18 mouse cellular contexts compared by ENCODE assay signal in genomic region chr1:82608646-82609262, GRCm38 (mm10). TPM values are rescaled to one million over a fixed set of nuclear protein-coding genes. Genes with fewer than 3 reads are reported as not detected.
DNase-seq lines count a peak whose midpoint lies in the region; ATAC-seq and TF ChIP-seq lines count a peak whose summit lies in the region.
"Had no signal": no experiment of that assay in that cellular context is flagged by ENCODE, and none has a peak within 500 bp of the region (broad histone marks: within the 10 kb centered on the region; RNA-seq: fewer than 3 reads in every experiment).

No protein-coding gene starts in this region.

- intact Hi-C loops in left cerebral cortex, adult 2 months (cut with DNase I), result no loop called here

- 64% methylated on average over 9 of the region's 9 CpGs for WGBS in heart, embryonic 11.5 days (ENCODE audit: insufficient replicate concordance)

- no peaks in the 10 kb centered on the region for H3K27me3 ChIP-seq in heart, embryonic 11.5 days (ENCODE audit: control insufficient read depth, insufficient read depth, low read length)
- H3K27me3 ChIP-seq: embryonic facial prominence, embryonic 12.5 days had no signal

- H3K9ac ChIP-seq in heart, embryonic 11.5 days (ENCODE audit: low read depth, low read length), result no peak overlapping the region
- H3K9ac ChIP-seq: embryonic facial prominence, embryonic 12.5 days; liver, embryonic 14.5 days had no signal

- no peak overlapping the region for H3K4me2 ChIP-seq in heart, embryonic 11.5 days
- H3K4me2 ChIP-seq: embryonic facial prominence, embryonic 12.5 days had no signal

- no peaks in the 10 kb centered on the region for H3K36me3 ChIP-seq in heart, embryonic 11.5 days (ENCODE audit: control insufficient read depth, insufficient read depth, low read length)
- H3K36me3 ChIP-seq: embryonic facial prominence, embryonic 12.5 days had no signal

- no peak overlapping the region for H3K4me3 ChIP-seq in heart, embryonic 11.5 days (ENCODE audit: low read depth, low read length)
- no peak overlapping the region for H3K4me3 ChIP-seq in left cerebral cortex, adult 2 months
- H3K4me3 ChIP-seq: embryonic facial prominence, embryonic 12.5 days had no signal

- no peak for ATAC-seq in heart, embryonic 11.5 days (replicated peaks; ENCODE audit: insufficient number of reproducible peaks, low FRiP score, low TSS enrichment)
- ATAC-seq in CD4-positive, CD25-positive, alpha-beta regulatory T cell, adult 4 months, result no peak
- ATAC-seq: inflammation-experienced regulatory T-cells, adult 6 months had no signal

- DNase-seq in cerebellum, postnatal 14 days, result peak; percentile 32 to 49
- DNase-seq in cerebellum, adult 8-10 months, result no peak
- peak; percentile 64 to 66 for DNase-seq in heart, adult 9 months (ENCODE audit: low spot score in 2 of 2)
- DNase-seq in left cerebral cortex, adult 2 months (ENCODE audit: extremely low spot score in 1 of 2, low spot score in 2 of 2), result no peak
- no peak for DNase-seq in left cerebral cortex, adult 8-10 months (ENCODE audit: low spot score in 2 of 2)
- DNase-seq in brain, embryonic 14.5 days (ENCODE audit: low read depth), result peak; percentile 34
- DNase-seq: adrenal gland, adult 2 months; cerebellum, adult 9-11 months; gastrocnemius, postnatal 10 days; midbrain, embryonic 14.5 days; spleen, adult 18-20 months; thymus, postnatal 4 days had no signal

- no peaks in the 10 kb centered on the region for H3K4me1 ChIP-seq in heart, embryonic 11.5 days (ENCODE audit: control insufficient read depth, insufficient read depth, low read length)
- H3K4me1 ChIP-seq: embryonic facial prominence, embryonic 12.5 days had no signal

- no peak for TF ChIP-seq CTCF in left cerebral cortex, adult 2 months (IDR thresholded peaks at IDR 0.05)
- TF ChIP-seq CTCF in brain, embryonic 14.5 days (IDR thresholded peaks at IDR 0.05; ENCODE audit: borderline replicate concordance, extremely low read depth, insufficient read depth, insufficient read length), result no peak

- no peak overlapping the region for H3K27ac ChIP-seq in heart, embryonic 11.5 days (ENCODE audit: low read depth, low read length)
- peak overlapping the region; percentile 48 for H3K27ac ChIP-seq in left cerebral cortex, adult 2 months
- H3K27ac ChIP-seq: embryonic facial prominence, embryonic 12.5 days; liver, embryonic 14.5 days; stomach, postnatal 0 days had no signal

- no peaks in the 10 kb centered on the region for H3K9me3 ChIP-seq in heart, embryonic 11.5 days (replicated peaks; ENCODE audit: control insufficient read depth, low read length)
- H3K9me3 ChIP-seq: embryonic facial prominence, embryonic 12.5 days had no signal

- no peak for TF ChIP-seq POLR2A in brain, embryonic 14.5 days (IDR thresholded peaks at IDR 0.05; ENCODE audit: borderline replicate concordance, extremely low read depth, insufficient read depth, insufficient read length, poor library complexity, severe bottlenecking)

RNA-seq across cellular contexts. Expression of gene Col4a3, which starts 22.0 kb away (rescaled TPM):
- 0.32 and 0.54 TPM in 2 replicates for polyA plus RNA-seq in heart, embryonic 11.5 days (2014; fragmentation: Nextera tagmentation; extraction: Ambion mirVana)
- under 1 TPM; 0.75 to 0.86 TPM for total RNA-seq in left cerebral cortex, adult 2 months (2021)
- total RNA-seq in left cerebral cortex, adult 8-10 months (2022), result 1 to 10 TPM in 1 of 4 experiments, under 1 TPM in 3; 0.59 to 1.0 (median 0.80) TPM
- 0.14 and 0.25 TPM in 2 replicates for polyA plus RNA-seq in brain, embryonic 14.5 days (2012; rRNA removed)
- not detected for polyA plus RNA-seq in CD4-positive, CD25-positive, alpha-beta regulatory T cell, adult 4 months (2017; shearing (Covaris generic))

RNA-seq across cellular contexts. Expression of gene Col4a4, which starts 22.1 kb away (rescaled TPM):
- polyA plus RNA-seq in heart, embryonic 11.5 days (2014; fragmentation: Nextera tagmentation; extraction: Ambion mirVana), result 0.31 and 0.38 TPM in 2 replicates
- 1 to 10 TPM; 2.5 to 2.9 TPM for total RNA-seq in left cerebral cortex, adult 2 months (2021)
- 1 to 10 TPM; 1.4 to 2.6 (median 1.9) TPM for total RNA-seq in left cerebral cortex, adult 8-10 months (2022)
- polyA plus RNA-seq in brain, embryonic 14.5 days (2012; rRNA removed), result 0.34 TPM in 2 replicates
- under 1 TPM; 0.08 to 0.23 TPM for polyA plus RNA-seq in CD4-positive, CD25-positive, alpha-beta regulatory T cell, adult 4 months (2017; shearing (Covaris generic))

Comparison
In these comparisons a context has a peak if more than half of its experiments do, and no peak if none do; other contexts are left out.
1. DNase-seq: peak in cerebellum, postnatal 14 days (2 of 2), heart, adult 9 months (2 of 2) and brain, embryonic 14.5 days (single experiment); none in cerebellum, adult 8-10 months (single experiment), left cerebral cortex, adult 2 months (0 of 2) and left cerebral cortex, adult 8-10 months (0 of 2).